Mouse (Mus musculus): ENCODE data around the gene B230217C12Rik.

- TF ChIP-seq CTCF (IDR thresholded peaks at IDR 0.05; ENCODE audit: low read depth), result no peak
- no peak for TF ChIP-seq EP300 (optimal IDR thresholded peaks at IDR 0.05)
Measured at GRCm38 (mm10) chr11:97810356-97810755, 30.2 kb upstream of the B230217C12Rik start.

All from stomach, postnatal 0 days (tissue).